Mouse (Mus musculus) left cerebral cortex, adult 18-20 months (tissue): ENCODE results near the gene 2700081O15Rik. TPM values are rescaled to one million over a fixed set of nuclear protein-coding genes. Genes with fewer than 3 reads are reported as not detected.
"Not testable (repeated sequence)": the region's sequence is repeated elsewhere in the genome, so short reads cannot be mapped to it uniquely, and the experiment has no call there.

Source experiments
- DNase-seq, 2 experiments: peaks; one replicate each; pipeline ENCODE4 v3.0.0; 2021 to 2022; ENCODE audit warnings: low spot score in 2 of 2, mixed read lengths in 1 of 2
- long read RNA-seq, 2 experiments: library from polyadenylated mRNA; stranded (forward); transcript quantifications; one replicate each; pipeline ENCODE4 v2.0.0; 2021
- total RNA-seq, 2 experiments: library from RNA; stranded (reverse); gene quantifications; 2 replicates each; pipeline ENCODE4 v1.2.3; 2021

2700081O15Rik gene
- 10 to 100 TPM; 29.5 to 31.1 TPM for total RNA-seq
- long read RNA-seq, experiment 1, full-length matches to known transcripts: 12 of 37 reads
- long read RNA-seq, experiment 1, partial matches to known transcripts: 7 of 37 reads
- long read RNA-seq, experiment 1, other reads (novel, unspliced or antisense): 18 of 37 reads
- long read RNA-seq, experiment 2, full-length matches to known transcripts: 5 of 27 reads
- long read RNA-seq, experiment 2, partial matches to known transcripts: 5 of 27 reads
- long read RNA-seq, experiment 2, other reads (novel, unspliced or antisense): 17 of 27 reads

GRCm38 (mm10) chr19:7416834-7417735, at the start of gene 2700081O15Rik:
Gene 2700081O15Rik (plus strand): TSS chr19:7417625.
- peak; percentile 72 to 78 for DNase-seq

DNA sequence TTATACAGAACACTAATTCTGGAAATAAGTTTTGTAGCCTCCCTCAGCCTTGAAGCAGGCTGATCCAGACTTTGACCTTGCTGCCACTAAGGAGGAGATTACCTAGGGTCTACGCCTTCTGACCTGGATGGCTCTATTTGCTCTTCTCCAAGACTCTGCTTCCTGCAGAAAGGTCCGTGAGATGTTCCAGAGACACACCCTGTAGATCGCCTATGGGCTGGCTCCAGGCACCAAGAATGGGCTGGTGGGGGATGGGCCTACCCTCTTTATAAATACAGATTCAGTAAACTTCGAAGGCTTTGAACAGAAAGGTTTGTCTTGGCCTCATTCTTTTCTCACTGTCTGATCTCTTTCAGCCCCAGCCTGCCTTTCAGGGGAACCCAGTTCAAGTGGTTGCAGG, 48.0 kb upstream of the 2700081O15Rik start:
- DNase-seq: not testable (repeated sequence)

DNA sequence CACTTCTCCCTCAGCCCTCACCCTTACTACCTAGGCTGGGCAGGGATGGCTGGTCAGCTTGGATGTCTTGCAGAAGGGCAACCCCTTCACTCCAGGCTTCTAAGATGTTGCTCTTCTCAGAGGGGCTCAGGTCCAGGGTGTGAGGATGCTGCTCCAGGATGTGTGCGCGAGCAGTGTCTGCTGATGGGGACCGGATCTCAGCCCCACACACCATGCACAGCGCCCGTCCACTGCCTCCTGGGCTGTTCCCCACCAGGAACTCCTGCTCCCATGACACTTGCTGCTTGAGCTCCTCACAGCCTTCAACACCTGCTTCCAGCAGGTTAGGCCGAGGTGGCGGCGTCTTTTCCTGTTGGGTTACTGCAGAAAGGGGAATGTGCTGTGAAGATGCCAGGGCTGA, 42.9 kb upstream of the 2700081O15Rik start:
- no peak for DNase-seq

DNA sequence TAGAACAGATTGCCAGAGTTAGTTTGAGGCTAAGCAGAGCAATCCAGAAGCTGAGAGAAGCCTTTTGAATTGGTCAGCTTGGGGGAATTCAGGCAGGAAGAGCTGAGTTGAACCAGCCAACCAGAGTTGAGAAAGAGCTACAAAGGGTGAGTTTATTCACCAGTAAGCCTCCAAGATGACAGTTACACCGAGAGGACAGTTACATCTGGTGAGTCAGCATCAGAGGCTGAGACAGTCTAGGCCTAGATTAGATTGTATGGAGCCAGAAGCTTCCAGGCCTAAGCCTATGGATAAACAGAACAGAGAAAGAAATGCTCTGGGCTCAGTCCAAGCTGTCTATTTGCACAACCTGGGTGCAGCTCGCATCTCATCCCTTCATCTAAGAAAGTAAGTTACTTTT, 39.8 kb upstream of the 2700081O15Rik start:
- no peak for DNase-seq

DNA sequence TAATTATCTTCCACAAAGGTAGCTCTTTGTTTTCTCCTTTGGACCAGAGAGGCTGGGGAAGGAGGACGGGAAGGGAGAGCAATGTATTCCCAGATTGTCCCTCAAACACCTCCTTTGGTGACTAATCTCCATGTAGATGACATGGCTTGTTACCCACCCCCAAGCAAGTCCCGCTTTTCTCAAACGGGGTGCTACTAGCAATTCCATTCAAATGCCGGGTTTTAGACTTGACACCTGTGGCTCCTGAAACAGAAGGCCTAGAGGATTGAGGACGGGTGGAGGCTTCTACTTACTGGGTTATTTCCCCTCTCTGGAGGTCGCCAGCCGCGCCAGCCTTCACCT, 35.5 kb upstream of the 2700081O15Rik start:
- DNase-seq: peak in 1 of 2 experiments; percentile 27

DNA sequence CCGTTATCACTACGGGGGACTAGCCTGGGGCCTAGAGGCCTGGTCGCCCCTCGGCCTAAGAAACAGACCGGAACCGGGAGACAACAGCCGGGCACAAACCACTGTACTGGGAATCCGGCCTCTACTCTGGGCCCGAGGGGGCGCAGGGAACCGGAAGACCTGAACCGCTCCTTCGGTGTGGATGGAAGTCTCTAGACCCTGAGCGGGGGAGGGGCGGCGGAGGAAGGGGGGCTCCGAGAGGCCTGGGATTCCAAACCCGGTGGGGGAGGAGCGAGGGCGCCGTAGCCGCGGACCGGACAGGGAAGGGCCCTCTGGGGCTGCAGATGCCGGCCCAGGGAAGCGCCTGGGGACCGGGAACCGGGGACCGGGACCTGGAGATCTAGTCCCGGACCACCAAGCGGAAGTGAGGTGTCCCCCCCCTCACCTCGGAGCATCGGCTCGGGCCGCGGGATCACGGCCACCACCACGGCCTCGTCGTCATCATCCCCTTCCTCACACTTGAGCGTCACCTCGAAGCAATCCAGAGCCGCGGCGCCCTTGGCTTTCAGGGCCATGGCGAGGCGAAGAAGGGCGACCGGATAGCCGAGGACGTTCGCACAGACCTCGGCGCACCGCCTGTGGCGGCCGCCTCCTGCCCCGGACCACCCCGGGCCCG, 35.0 kb upstream of the 2700081O15Rik start:
- peak; percentile 32 to 43 for DNase-seq

GRCm38 (mm10) chr19:7382903-7383865, 34.2 kb upstream of the 2700081O15Rik start, which contains the start of gene Spindoc:
Gene Spindoc (minus strand): TSS chr19:7382994.
- peak; percentile 98 to 99 for DNase-seq

DNA sequence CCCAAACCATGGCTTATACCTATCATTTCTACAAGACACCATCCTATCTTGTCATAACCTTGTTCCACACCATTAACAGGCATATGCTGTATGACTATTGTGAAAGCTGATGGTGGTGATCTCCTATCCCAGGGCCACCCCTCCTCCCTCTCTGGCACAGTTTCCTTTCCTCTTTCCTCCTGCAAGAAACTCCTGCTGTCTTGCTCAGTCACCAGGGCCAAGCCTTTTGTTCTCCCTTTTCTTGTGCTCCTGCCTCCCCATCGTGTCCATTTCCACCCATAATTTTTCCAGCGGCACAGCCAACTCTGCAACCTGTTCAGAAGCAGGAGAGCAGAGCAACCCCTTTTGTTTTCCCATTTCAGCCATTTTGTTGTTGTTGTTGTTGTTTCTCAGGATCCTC, 31.4 kb upstream of the 2700081O15Rik start:
- DNase-seq: no peak

GRCm38 (mm10) chr19:7388488-7388887, 28.9 kb upstream of the 2700081O15Rik start:
- no peak for DNase-seq

DNA sequence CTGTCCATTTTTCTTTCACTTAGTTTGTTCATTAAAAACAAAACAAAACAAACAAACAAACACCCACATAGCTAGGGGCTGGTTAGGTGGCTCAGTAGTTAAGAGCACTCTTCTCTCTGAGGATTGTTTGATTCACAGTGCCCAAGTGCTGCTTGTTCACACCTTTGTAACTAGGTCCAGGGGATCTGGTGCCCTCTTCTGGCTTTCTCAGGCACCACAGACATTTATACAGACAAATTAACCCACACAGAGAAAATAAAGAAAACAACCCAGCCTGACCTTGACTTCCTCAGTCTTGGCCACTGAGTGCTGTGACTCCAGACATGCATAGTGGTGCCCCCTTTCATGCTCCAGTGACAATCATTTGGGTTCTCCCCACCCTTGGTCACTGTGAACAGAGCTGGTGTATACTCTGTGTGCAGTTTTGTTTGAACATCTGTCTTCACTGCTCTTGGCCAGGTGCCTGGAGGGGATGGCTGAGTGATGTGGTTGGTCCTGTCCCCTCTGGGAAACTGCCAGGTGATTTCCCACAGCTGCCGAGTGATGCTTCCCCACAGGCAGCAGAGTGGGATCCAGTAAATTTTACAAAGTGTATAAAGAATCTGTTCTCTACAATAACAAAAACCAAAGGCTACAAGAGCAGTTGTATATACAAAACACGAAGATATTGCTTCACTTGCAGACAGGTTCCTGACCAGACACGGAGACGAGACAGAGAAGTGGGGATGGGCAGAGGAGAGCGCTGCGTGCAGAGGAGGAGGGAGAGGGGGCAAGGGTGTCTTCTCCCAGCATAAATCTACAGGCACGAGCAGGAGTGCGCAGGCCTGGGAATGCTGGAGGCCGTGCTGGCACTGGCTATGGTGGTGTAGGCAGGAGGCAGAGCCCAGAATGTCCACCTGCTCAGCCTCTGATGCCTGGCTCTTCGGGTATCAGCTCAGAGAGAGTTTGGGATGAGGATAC, 20.3 kb upstream of the 2700081O15Rik start:
- not testable (repeated sequence) for DNase-seq

DNA sequence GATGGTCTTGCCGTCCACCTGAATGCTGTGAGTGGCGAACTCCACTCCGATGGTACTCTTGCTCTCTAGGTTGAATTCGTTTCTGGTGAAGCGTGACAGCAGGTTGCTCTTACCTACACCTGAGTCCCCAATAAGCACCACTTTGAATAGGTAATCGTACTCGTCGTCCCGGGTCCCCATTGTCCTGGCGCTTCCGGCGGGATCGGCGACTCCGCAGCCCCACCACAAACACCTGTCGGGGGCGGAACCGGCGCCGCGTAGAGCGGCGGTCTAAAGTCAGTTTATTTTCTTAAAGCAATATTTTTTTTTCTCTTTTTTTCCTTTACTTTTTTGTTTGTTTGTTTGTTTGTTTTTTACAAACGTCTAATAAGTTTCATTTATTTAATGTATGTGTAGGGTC, 18.5 kb upstream of the 2700081O15Rik start:
- DNase-seq: not testable (repeated sequence)

DNA sequence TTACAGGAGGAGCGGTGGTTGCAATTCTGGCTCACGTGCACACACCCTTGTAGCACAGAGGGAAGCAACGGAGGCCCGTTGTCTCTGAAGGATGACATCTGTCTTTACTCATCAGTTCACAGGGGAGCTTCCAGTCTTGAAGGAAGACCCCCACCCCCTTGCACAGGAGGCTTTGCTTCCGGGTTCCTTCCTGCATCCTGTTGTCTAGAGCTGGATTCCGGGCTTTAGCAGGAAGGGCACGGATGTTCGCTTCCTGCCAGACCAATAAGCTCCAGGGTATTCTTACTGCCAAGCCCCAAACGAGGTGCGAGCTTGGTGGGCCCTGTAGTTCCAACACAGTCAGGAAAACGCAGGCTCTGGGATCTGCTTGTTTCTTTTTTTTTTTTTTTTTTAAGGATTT, 16.8 kb upstream of the 2700081O15Rik start:
- DNase-seq: no peak

GRCm38 (mm10) chr19:7404623-7405229, 12.7 kb upstream of the 2700081O15Rik start:
- DNase-seq: no peak

GRCm38 (mm10) chr19:7412361-7412760, 5.1 kb upstream of the 2700081O15Rik start:
- no peak for DNase-seq

- no peak for DNase-seq
Measured at GRCm38 (mm10) chr19:7415916-7416833, 1.2 kb upstream of the 2700081O15Rik start.

GRCm38 (mm10) chr19:7417911-7418849, 755 bp downstream of the 2700081O15Rik start:
- DNase-seq: peak; percentile 78 to 82

DNA sequence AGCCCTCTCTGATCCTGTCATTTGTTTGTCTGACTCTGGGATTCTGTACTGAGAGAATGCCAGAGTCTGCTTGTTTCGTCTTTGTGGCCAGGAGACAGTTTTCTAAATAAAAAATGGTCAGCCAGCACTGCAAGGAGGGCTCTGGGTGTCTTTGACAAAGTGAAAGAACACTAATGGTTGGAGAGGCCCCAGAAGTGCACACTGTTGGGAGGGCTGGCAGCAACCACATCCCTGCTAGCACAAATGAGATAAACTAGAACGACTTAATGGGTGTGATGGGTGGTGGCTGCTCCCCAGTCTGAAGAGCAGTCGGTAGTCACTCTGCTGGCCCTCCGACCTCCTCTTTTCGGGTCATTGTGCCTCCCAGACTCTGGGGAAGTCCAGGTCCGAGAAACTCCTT, 1.7 kb downstream of the 2700081O15Rik start:
- DNase-seq: no peak
